Mouse (Mus musculus) lung, postnatal 25 days (tissue): ENCODE data around the gene Pdzd2.

Source experiments
- DNase-seq: peaks from one replicate; pipeline ENCODE4 v3.0.0; 2022; ENCODE audit warnings: low spot score

The Pdzd2 gene

DNA sequence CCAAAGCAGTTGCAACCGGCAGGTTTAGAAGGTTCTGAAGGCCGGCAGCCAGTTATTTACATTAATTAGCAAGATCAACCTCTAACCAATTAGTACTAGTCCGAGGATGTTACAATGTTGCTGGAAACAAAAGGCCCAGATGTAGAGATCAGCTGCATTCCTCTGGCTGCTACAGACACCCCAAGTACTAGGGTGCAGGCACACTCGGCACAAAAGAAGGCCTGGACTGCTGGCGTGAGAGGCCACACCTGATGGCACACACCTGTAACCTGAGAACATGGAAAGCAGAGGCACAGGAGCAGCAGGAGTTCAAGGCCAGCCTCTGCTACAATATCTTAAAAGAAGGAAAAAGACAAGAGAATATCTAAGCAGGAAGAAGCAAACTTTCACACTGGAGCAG, 206.5 kb downstream of the Pdzd2 start:
- DNase-seq, result no peak

DNA sequence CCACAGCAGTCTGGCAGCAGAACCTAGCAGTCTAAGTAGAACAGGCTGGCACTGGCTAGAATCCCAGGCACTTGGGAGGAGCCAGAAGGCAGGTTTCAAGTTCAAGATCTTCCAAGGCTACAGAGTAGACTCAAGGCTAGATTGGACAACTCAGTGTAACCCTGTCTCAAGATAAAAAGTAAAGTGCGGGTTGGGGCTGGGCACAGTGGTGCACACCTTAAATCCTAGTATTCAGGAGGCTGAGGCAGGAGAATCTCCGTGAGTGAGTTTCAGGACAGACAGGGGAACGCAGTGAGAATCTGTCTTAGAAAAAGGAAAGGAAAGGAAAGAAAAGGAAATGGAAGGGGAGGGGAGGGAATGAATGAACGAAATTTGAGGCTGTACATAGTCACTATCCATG, 207.2 kb downstream of the Pdzd2 start:
- DNase-seq, result no peak

DNA sequence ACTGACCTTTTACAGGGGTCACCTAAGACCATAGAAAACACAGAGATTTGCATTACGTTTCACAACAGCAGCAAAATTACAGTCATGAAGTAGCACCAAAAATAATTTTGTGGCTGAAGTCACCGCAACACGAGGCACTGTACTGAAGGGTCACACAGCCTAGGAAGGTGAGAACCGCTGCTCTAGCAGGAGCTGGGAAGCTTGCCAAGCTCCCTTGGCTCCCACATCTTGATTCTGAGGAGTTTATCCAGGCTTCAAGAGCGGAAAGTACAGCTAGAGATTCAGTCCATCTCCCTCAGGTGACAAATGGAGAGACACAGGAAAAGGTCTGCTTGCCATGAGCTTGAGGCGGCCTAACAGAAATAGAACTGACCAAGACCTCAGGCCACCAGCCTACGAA, 216.9 kb downstream of the Pdzd2 start:
- DNase-seq, result no peak

DNA sequence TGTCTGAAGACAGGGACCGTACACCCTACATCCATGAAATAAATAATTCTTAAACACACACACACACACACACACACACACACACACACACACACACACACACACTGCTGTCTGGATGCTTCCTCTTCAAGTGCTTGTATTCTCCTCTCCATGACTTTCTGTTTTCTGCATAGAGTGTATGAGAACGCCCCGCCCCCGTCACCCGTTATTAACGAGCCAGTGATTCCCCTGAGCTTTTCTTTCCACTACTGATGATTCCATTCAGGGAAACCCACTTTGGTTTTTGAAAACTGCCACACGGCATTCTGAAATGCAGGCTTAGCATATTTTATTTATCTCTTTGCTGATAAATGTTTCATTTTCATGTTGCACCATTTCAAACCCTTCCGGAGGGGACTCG, 219.4 kb downstream of the Pdzd2 start:
- no peak for DNase-seq

DNA sequence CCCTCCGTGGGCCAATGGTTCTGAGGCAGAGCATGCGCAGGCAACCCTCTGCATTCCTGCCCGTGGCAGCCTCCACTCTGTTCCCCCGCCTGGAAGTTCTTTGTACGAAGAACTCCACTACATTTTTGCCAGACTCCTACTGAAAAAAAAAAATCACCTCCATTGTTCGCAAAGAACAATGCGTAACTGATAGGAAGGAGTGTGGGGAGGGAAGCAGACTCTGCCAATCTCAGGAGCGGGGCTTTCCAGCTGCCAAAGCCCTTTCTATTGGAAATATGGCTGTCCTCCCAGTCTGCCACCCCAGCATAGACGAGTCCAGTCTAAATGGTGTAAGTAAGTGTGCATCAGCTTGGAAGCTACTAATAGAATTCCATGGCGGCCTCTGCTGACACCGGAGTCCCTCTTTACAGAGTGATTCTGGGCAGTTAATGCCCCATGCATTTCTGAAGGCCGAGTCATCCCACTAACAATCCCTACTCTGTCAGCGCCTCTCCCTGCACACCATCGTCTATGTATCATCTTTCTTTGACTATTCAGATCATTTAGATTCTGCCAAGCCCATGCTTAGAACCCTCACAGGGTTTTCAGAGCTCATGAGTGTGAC, 221.3 kb downstream of the Pdzd2 start:
- DNase-seq, result no peak

DNA sequence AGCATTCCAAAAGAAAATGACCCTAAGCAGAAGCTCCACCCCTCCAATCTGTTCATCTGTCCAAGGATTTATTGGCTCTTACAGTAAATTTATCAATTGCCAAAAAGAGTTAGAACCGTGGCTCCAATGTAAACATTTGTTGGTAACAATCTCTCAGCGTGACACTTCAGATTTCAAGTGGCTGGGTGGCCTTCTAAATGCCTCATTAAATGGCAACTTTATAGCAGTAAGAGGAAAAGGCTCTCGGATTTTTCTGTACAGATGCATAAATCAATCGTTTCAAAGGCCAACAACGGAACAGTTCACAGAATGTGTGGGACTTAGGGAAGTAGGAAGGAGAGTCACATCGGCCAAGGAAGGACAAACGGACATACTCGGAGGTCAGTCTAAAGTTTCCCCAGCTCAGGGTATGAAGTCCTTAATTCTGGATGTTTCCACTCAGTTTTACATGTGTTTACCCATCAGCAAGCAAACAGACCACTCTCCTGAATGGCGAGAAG, 222.4 kb downstream of the Pdzd2 start:
- DNase-seq, result no peak

DNA sequence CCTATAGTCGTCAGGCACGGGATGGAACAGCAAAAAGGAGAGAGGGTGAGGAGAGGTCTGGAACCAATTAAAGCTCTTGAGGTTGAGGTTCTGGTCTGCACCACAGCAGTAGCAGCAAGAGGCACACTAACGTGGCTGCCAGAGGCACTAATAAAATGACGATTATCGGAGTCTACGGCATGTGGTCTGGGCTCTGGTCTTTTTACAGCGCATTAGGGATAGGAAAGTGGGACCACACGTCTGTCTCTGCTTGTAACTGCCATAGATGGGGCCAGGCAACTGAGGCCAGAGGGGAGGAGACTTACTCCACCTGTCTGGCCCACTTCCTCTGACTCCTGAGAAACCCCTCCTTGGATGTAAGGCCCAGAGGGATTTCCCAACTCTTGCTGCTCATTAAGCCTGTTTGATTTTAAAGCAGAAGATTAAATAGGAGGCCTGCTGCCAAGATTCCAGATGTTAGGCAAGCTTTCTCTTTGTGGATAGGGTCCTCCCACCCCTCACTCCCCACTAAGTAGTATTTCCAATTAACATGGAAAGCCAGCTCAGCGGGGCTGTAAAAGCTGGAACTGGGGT, 224.4 kb downstream of the Pdzd2 start:
- no peak for DNase-seq

DNA sequence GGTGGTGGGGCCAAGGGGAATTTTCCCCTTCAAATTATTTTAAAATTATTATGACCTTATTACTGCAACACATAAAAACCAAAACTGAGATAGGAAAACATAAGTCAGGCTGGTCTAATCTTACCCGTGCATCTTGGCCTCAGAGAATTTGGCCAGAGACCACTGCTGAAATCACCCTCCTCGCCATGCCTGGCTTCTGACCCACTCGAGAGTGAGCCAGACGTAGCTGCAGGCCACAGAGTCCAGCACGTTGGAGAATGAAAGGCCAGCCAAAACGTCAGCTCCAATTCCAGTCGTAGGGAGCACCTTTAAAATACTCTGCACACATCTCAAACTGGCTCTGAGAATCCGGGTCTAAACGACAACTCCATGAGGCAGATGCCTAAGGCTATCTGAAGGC, 226.2 kb downstream of the Pdzd2 start:
- no peak for DNase-seq

DNA sequence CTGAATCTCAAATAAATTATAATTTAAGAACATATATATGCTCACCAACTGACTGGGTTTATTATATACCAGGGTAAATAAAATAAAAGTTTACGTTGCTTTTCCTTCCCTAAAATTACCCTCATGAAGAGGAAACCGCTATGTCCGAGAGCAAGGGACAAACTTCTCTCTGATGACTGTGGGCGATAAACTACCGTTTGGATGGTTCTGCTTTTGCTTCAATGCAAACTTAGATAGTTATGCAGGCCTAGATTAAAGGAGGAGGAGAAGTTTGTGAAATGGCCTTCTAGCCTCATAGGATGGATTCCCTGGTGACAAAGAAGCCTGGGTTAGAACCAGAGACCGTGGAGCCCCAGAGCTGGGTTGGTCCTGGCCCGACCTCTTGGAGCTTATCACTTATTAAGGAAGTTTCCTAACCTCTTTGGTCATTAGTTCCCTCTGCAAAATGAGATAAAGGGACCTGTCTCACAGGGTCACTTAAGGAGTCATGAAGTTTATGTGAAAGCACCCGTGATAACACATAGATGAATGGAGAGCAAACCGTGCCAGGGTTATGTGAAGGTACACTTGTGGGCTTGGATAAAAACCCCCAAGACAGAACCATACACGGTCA, 230.9 kb downstream of the Pdzd2 start:
- DNase-seq, result no peak

DNA sequence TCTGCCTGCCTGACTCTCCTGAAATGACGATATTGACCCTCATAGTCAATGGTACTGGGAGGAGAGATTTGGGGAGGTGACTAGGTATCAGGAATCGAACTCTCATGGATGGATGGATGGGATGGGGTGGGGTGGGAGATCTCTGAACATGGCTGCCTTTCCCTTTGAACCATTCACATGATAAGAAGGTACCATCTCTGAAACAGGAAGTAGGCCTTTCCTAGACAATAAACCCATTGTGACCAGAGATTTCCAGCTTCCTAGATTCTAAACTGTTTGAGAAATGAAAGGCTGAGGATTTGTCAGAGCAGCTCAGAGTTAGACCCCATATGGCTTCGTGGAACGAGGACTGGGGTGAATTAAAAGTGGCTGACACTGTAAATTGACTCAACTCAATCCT, 232.2 kb downstream of the Pdzd2 start:
- DNase-seq, result no peak

DNA sequence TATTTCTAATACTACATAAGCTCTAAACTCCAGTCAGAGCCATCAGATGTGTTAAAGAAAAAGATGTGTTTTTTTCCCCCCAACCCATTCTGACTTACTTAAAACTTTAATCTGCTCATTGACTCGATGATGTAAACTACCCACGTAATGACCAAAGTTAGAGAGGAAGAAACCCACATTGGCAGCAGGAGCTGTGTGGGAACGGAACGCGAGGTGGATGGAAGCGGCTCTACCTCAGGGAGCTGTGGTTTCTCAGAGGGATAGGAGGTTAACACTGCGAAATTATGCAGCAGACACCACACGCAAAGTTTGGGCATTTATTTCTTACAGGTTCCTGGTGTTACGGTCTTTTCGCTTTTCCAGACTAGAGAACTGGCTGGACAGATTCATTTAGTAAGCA, 233.2 kb downstream of the Pdzd2 start:
- DNase-seq, result no peak

DNA sequence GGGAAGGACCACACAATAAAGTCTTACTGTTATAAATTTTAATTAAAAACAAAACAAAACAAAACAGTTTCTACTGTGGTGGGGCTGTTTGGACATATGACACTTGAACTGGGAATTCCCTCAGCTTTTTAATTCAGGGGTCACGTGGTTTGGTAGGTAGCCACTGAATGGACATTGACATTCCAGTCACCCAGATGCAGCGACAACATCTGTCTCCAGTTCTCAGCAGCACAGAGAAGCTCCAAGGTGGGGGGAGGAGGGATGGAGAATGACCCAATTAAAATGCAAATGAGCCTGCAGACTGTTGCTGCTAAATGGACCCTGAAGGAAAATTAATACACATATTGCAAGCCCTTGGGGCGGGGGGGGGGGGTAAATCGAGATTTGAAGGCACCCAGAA, 233.6 kb downstream of the Pdzd2 start:
- DNase-seq, result no peak

DNA sequence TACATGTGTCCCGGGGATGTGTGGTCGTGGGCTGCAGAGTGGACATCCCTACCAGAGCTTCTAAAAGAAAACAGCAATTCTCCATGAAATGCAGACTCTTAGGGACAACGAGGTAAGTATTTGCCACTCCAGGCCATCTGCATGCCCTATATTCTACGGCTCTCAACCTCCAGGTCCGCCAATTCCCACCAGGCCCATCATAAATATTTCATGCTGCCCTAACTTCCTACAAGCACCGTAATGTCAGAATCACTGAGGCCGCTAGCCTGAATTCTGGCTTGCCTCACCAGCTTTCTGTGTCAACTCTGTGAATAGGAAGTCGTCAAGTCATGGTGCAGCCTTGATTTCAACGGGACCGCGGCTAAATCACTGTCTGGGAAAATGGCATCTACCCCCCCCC, 234.2 kb downstream of the Pdzd2 start:
- no peak for DNase-seq

DNA sequence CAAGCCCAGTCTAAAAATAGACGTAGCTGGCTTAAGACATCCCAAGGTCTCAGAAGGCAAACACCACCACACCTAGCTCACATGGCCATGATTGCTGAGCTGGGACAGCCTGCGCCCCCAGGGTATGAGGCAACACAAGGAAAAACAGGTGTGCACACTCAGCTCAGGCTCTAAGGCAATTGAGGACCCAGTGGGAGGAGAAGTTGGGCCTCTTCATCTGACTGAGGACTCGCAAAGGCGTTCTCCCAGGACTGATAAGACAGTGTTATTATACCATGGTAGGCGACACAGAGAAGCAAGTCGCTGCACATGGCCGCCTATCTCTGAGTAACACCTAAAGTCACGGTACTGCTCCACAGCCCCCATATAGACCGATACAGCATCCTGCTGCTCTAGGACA, 235.8 kb downstream of the Pdzd2 start:
- DNase-seq, result no peak

DNA sequence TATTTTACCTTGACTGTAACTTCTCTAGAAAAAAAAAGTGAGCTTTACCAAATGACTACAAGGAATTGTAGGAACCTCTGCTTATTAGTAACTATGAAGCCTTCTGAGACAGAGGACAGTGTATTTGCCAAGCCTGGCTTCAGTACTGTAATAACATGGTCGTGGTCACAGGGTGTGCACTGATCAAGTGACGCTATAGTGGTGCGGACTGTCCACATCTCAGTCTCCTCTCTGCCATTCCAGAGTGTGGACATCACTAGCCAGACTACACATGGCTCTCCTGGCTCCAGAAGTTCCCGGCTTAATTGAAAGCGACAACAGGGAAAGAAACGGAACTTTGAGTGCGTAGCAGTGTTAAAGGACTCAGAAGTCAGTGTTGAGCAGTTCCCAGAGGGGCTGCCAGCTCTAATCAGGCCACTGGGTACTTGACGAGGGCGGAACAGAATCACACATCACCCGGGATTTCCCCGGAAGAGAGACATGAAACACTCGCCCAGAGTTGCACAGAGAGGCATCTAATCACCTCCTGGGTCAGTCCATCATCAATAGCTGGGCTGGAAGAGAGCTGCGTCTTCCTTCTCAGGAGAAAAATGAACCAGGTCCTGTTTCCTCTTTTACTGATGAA, 237.7 kb downstream of the Pdzd2 start:
- DNase-seq, result no peak

DNA sequence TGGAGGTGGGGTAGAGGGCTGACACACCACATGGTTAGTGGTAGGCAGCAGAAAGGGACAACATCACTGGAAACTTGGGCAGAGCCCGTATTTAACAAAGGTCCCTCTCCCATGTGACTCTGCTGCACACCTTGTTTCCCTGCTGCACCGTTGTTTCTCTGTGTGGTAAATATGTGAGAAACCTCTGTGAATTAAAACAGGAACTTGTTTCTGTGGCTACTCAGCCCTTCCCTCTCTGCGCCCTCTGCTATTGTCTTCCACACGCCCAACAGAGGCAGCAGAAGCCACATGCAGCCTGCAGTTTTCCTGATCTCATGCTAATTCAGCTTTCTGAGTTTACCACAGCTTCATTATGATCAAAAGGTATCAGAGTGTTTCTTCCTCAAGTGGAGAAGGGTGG, 239.1 kb downstream of the Pdzd2 start:
- no peak for DNase-seq

DNA sequence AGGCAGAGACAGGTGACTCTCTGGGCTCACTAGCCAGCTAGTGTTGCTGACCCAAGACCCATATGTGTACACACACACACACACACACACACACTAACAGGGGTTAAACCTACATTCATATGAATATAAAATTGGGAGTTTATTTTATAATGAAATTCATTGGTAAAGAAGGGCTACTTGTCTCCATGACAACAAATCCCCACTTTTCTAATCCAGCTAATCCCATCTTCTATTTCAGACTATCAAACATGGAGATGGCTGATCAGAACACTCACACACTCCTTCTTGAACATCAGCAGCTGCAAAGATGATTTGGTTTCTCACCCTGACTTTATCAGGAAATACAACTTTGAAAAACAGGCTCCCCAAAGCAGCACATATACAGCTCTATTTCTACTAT, 245.6 kb downstream of the Pdzd2 start:
- DNase-seq, result no peak

DNA sequence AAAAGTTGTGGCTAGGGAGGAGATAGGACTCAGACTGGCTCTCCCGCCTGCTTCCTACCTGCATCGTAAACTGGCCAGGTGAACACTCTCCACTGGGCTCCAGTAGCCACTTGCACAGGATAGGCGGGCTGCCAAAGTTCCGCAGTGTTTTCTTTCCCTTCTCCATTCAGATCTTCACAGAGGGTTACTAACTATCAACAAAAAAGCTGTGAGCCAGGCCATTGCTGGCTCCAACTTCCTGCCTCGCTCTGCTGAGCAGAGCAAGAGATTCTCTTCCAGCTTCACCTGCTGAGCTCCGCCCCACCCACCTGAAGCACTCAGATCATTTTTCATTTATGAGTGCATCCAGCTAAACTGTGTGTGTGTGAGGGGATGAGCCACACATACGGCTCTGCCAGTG, 246.5 kb downstream of the Pdzd2 start:
- DNase-seq, result peak; percentile 49

DNA sequence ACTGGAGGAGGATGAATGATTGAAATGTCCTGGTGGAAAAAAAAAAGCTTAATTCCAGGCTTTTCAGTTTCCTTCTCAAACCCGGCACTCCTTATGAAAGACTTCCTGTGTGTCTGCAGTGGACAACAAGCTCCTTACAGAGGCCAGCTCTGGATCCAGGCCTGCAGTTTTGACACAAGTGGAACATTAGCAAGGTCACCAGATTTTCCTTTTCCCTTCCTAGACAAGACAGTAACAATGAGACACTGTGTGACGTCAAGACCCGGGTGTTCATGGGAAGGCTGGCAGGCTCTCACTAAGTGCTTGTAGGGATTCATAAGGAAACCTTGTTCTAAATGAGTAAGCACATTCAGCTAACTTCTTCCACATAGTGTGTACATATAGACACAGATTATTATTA, 248.8 kb downstream of the Pdzd2 start:
- DNase-seq, result peak; percentile 61

DNA sequence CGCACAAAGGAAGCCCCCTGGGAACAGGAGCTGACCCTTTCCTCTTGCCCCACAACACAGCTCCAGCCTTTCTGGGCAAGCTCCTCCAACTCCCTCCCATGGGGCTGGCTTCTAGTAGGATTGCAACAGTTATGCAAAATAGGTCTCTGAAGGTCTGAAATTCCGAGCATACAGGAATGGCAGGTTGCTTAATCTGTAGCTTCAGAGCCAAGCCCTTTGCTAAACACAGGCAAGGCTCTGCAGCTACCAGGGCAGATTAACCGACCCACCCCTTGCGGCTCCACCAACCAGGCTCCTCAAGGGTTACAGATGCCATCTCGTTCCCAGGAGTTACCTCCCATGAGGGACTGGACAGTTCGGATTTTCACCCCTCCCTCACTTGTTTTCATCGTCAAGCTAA, 249.2 kb downstream of the Pdzd2 start:
- peak; percentile 80 for DNase-seq

DNA sequence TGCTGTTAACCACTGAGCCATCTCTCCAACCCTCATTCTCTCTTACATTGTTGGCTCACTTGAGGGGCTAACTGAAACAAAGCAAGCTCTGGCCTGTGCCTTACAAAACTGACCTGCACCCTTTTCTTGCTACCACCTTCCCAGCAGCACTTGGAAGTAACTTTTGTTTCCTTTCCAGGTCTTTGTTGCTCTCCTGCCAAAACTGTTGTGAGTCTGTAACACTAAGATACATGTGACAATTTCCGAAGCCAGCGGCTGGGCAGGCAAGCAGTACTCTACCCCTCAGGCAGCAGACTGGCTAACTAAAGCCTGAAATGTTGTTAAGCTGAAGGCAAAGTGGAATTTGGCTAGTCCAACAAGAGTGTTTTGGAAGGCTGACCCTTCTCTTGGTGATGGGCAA, 251.4 kb downstream of the Pdzd2 start:
- no peak for DNase-seq

DNA sequence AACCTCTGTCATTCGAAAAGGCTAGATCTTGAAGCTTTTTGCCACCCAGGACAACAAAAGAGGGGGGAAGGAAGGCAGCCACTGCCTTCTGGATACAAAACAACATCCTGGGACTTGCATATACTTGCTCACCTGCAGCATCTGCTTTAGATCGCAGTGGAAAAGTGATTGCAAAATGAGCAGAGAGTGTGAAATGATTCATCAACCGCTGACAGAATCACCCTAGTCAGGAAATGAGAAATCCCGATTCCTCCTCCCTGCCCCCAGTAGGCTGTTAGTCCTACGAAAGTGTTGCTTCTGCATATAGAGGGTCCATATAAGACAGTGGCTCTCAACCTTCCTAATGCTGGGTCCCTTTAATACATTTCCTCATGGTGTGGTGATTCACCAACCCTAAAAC, 258.5 kb downstream of the Pdzd2 start:
- no peak for DNase-seq

DNA sequence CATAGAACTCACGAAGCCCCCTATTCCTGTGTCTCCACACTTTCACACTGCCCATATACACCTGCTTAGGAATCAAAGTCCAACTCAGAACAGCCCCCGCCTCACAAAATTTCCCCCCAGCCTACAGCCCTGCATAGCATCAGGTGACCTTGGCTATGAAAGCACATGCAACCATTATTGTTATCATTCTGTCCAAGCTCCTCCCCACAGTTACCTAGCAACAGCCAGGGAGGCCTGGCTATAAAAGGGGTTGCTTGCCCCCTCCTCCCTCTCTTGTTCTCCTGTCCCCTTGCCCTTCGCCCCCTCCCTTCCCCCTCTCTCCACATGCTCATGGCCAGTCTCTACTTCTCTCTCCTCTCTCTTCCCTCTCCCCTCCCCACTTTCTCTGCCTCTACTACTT, 259.4 kb downstream of the Pdzd2 start:
- DNase-seq, result no peak

DNA sequence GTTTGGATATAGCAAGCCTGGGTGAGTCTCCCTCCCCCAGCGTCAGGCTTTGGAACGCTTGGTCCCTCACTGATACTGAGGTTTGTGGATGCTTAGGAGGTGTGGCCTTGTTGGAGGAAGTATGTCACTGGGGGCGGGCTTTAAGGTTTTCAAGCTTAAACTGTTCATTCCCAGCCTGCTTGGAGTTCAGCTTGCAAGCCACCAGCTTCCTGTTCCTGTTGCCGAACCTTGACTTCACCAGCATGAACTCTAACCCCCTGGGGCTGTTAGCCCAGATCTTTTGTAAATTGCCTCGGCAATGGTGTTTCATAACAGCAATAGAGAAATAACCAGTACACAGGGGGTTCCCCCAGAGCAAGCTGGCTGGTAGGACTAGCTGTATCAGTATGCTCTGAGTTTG, 260.4 kb downstream of the Pdzd2 start:
- peak; percentile 38 for DNase-seq
